Mouse (Mus musculus): ENCODE measurements around the gene Lsg1.
A peak's percentile ranks its signal among the peaks of the same experiment; 100 is the strongest.

Gene Lsg1

GRCm38 (mm10) chr16:30601046-30601832 is 13.8 kb upstream of the Lsg1 start:
- DNase-seq (ENCODE audit: inconsistent age in 2 of 2, low spot score in 1 of 2) = peak; percentile 82 to 93

GRCm38 (mm10) chr16:30600431-30601045 is 13.1 kb upstream of the Lsg1 start:
- peak; percentile 77 to 92 for DNase-seq (ENCODE audit: inconsistent age in 2 of 2, low spot score in 1 of 2)

GRCm38 (mm10) chr16:30599491-30600268 is 12.3 kb upstream of the Lsg1 start, which contains the start of gene Fam43a:
Gene Fam43a, plus strand, starts transcription at chr16:30599723.
- peak; percentile 97 to 99 for DNase-seq (ENCODE audit: inconsistent age in 2 of 2, low spot score in 1 of 2)

GRCm38 (mm10) chr16:30596959-30597681 is 9.7 kb upstream of the Lsg1 start:
- DNase-seq (ENCODE audit: inconsistent age in 2 of 2, low spot score in 1 of 2) = peak; percentile 88 to 98

GRCm38 (mm10) chr16:30595835-30596557 is 8.6 kb upstream of the Lsg1 start:
- DNase-seq (ENCODE audit: inconsistent age in 2 of 2, low spot score in 1 of 2) = no peak

GRCm38 (mm10) chr16:30595356-30595755 is 8.0 kb upstream of the Lsg1 start:
- DNase-seq (ENCODE audit: inconsistent age in 2 of 2, low spot score in 1 of 2) = no peak

GRCm38 (mm10) chr16:30591990-30592389 is 4.6 kb upstream of the Lsg1 start:
- no peak for DNase-seq (ENCODE audit: inconsistent age in 2 of 2, low spot score in 1 of 2)

GRCm38 (mm10) chr16:30590264-30591209 is 3.1 kb upstream of the Lsg1 start:
- no peak for DNase-seq (ENCODE audit: inconsistent age in 2 of 2, low spot score in 1 of 2)

GRCm38 (mm10) chr16:30586935-30587493 is 378 bp downstream of the Lsg1 start:
- no peak for DNase-seq (ENCODE audit: inconsistent age in 2 of 2, low spot score in 1 of 2)

GRCm38 (mm10) chr16:30580765-30581164 is 6.6 kb downstream of the Lsg1 start:
- no peak for DNase-seq (ENCODE audit: inconsistent age in 2 of 2, low spot score in 1 of 2)

GRCm38 (mm10) chr16:30576392-30576791 is 11.0 kb downstream of the Lsg1 start:
- DNase-seq (ENCODE audit: inconsistent age in 2 of 2, low spot score in 1 of 2) = no peak

- DNase-seq (ENCODE audit: inconsistent age in 2 of 2, low spot score in 1 of 2) = no peak
Observed at GRCm38 (mm10) chr16:30575815-30576214, 11.6 kb downstream of the Lsg1 start.

GRCm38 (mm10) chr16:30572239-30572638 is 15.2 kb downstream of the Lsg1 start:
- DNase-seq (ENCODE audit: inconsistent age in 2 of 2, low spot score in 1 of 2) = peak in 1 of 2 experiments; percentile 51

GRCm38 (mm10) chr16:30571378-30571777 is 16.0 kb downstream of the Lsg1 start:
- DNase-seq (ENCODE audit: inconsistent age in 2 of 2, low spot score in 1 of 2) = no peak

- no peak for DNase-seq (ENCODE audit: inconsistent age in 2 of 2, low spot score in 1 of 2)
Observed at GRCm38 (mm10) chr16:30570173-30570572, 17.2 kb downstream of the Lsg1 start.

GRCm38 (mm10) chr16:30565631-30566030 is 21.8 kb downstream of the Lsg1 start:
- DNase-seq (ENCODE audit: inconsistent age in 2 of 2, low spot score in 1 of 2) = no peak

- no peak for DNase-seq (ENCODE audit: inconsistent age in 2 of 2, low spot score in 1 of 2)
Observed at GRCm38 (mm10) chr16:30560601-30561000, 26.8 kb downstream of the Lsg1 start.

- peak in 1 of 2 experiments; percentile 64 for DNase-seq (ENCODE audit: inconsistent age in 2 of 2, low spot score in 1 of 2)
Observed at GRCm38 (mm10) chr16:30559312-30559992, 27.9 kb downstream of the Lsg1 start.

Measured in adrenal gland, adult (tissue).